Mouse (Mus musculus) cortical plate, adult 2 months (tissue): ENCODE measurements around the gene Rfxank. TPM values are rescaled to one million over a fixed set of nuclear protein-coding genes. Genes with fewer than 3 reads are reported as not detected.
A peak's percentile ranks its signal among the peaks of the same experiment; 100 is the strongest.

Experiments used
- H3K27ac ChIP-seq: fragments of 200-500 bp; 2 replicates; pipeline ENCODE4 v1.5.1; 2012; ENCODE audit warnings: low read length, control low read depth, inconsistent platforms; ENCODE audit not compliant: insufficient read depth
- H3K4me1 ChIP-seq: fragments of 200-500 bp; 2 replicates; pipeline ENCODE4 v1.6.1; 2011; ENCODE audit warnings: low read length; ENCODE audit not compliant: control insufficient read depth, insufficient read depth
- H3K4me3 ChIP-seq: fragments of 200-500 bp; 2 replicates; pipeline ENCODE4 v1.5.1; 2011; ENCODE audit warnings: mild to moderate bottlenecking, low read length, control low read depth; ENCODE audit not compliant: insufficient read depth
- CTCF ChIP-seq: fragments of 200-500 bp; IDR thresholded peaks from 2 replicates; pipeline ENCODE4 v1.5.1; 2011; ENCODE audit warnings: mild to moderate bottlenecking, control low read depth, low read length; ENCODE audit not compliant: insufficient read depth; ENCODE audit errors: extremely low read depth
- POLR2A ChIP-seq: fragments of 200-500 bp; IDR thresholded peaks from 2 replicates; pipeline ENCODE4 v1.6.1; 2011; ENCODE audit warnings: mild to moderate bottlenecking, low read length, control low read depth; ENCODE audit not compliant: insufficient read depth; ENCODE audit errors: extremely low read depth
- polyA plus RNA-seq: library from polyadenylated mRNA; depleted of rRNA; stranded (reverse); fragments of >200 nt; gene quantifications from 2 replicates; pipeline ENCODE4 v1.2.3, GENCODE M21; 2012

The Rfxank gene
- polyA plus RNA-seq, 1 experiment, result 18.5 TPM

- no peak for TF ChIP-seq POLR2A
- no peak for TF ChIP-seq CTCF
- no peak overlapping the region for H3K27ac ChIP-seq
- no peaks in the 10 kb centered on the region for H3K4me1 ChIP-seq
- H3K4me3 ChIP-seq, result no peak overlapping the region
Observed at GRCm38 (mm10) chr8:70152537-70153257, 13.7 kb upstream of the Rfxank start.

GRCm38 (mm10) chr8:70150158-70150557 is 11.2 kb upstream of the Rfxank start:
- no peak for TF ChIP-seq POLR2A
- TF ChIP-seq CTCF, result no peak
- H3K27ac ChIP-seq, result no peak overlapping the region
- H3K4me3 ChIP-seq, result no peak overlapping the region
- H3K4me1 ChIP-seq, result no peaks in the 10 kb centered on the region

- Histone ChIP-seq H3K4me1 (no peaks in the 10 kb centered on the region), H3K27ac (no peak overlapping the region), H3K4me3 (no peak overlapping the region)
- no peak for TF ChIP-seq CTCF
- 0 out of 2 replicates have a peak, but pooled peaks have one; percentile 5 for TF ChIP-seq POLR2A
Observed at GRCm38 (mm10) chr8:70147678-70148607, 9.0 kb upstream of the Rfxank start.

GRCm38 (mm10) chr8:70139981-70140380 is 1.0 kb upstream of the Rfxank start:
- no peak for TF ChIP-seq POLR2A
- TF ChIP-seq CTCF, result no peak
- peak overlapping the region; percentile 67 for H3K4me3 ChIP-seq
- H3K27ac ChIP-seq, result no peak overlapping the region

DNA sequence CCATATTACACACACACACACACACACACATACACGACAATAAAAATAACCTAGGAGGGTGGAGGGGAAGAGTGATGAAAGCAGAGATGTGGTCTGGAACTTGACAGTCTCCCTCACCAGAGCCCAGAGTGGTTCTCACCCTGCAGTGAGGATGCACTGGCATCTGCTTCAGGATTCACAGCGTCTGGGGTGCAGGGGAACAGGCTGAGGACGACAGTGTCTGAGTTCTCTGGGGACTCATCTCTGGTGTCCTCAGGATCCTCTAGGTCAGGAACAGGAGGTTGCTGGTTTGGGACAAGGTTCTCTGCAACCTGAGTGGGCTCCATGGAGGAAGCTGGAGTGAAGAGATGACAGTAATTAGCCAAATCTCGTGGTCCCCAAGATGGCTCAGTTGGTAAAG is 1.1 kb downstream of the Rfxank start:
- Histone ChIP-seq H3K4me1 (peaks cover 11% of the 10 kb centered on the region), H3K4me3 (no peak overlapping the region; the same call in 1 of the 2 replicates), H3K27ac (no peak overlapping the region)
- no peak for TF ChIP-seq POLR2A
- TF ChIP-seq CTCF, result no peak

More at GRCm38 (mm10) chr8:70139981-70140380, 1.0 kb upstream of the Rfxank start:
- peaks cover 11% of the 10 kb centered on the region for H3K4me1 ChIP-seq

- no peak for TF ChIP-seq CTCF
- TF ChIP-seq POLR2A, result no peak
- H3K4me1 ChIP-seq, result peaks cover 13% of the 10 kb centered on the region
- no peak overlapping the region for H3K27ac ChIP-seq
- no peak overlapping the region for H3K4me3 ChIP-seq
Observed at GRCm38 (mm10) chr8:70136591-70136990, 2.4 kb downstream of the Rfxank start.

DNA sequence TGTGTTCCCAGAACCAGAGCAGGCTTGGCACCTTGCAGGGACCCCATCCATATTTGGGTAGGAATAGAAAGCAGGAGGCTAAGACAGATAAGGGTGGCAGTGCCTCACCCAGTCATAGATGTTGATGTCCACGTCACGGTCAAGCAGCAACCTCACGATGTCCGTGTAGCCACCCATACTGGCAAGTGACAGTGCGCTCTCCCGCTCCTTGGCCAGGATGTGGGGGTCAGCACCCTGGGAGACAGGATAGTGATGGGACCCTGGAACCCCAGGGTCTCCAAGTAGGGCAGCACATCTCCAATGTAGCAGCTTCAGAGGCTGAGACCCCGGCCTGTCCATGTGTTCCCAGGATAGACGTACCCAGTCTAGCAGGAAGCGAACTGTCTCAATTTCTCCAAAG is 4.0 kb downstream of the Rfxank start:
- TF ChIP-seq POLR2A (no peak), CTCF (no peak)
- Histone ChIP-seq H3K27ac (no peak overlapping the region), H3K4me1 (peaks cover 8% of the 10 kb centered on the region), H3K4me3 (no peak overlapping the region)

GRCm38 (mm10) chr8:70134086-70134485 is 4.9 kb downstream of the Rfxank start:
- peaks cover 8% of the 10 kb centered on the region for H3K4me1 ChIP-seq
- H3K4me3 ChIP-seq, result no peak overlapping the region
- H3K27ac ChIP-seq, result no peak overlapping the region
- TF ChIP-seq CTCF (no peak), POLR2A (no peak)

DNA sequence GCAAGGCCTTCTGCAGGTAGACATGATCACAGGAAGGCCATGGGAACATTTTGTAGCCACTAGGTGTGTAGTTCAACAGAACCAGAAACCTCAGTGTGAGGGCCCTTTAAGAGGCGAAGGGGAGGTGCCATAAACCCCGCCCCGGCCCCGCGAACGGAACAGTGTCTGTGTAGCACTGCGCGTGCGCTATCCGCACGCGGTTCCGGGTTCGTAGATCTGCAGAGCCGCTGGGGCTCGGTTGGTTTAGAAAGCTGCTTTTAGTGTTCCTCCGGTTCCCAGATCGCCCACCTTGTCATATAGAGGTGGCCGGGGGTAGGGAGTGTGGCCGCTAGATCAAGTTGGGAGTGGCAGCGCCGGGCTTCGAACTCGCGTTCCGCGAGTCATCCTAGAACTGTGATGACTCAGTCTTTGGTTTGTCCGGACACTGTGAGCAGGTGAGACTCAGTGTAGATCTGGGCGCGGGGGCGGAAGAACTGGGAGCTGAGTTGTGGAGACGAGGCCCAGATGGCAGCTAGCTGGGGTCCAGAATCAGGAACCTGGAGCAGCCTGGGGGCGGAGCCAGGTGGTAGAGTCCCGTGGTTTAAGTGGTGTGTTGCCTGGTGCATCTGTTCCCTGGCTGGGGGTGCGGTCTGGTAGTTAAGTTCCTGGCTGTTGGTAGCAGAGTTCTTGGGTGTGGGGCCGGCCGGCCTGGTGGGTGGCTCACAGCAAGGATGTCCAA is 7.6 kb downstream of the Rfxank start, which contains the start of gene Nr2c2ap:
TSS of gene Nr2c2ap (plus strand) at position 168 of the 718 bp plus-strand sequence.
- H3K4me1 ChIP-seq, result peaks cover 3% of the 10 kb centered on the region
- H3K4me3 ChIP-seq, result peak within 1 kb of the TSS; percentile 64
- TF ChIP-seq POLR2A (peak; percentile 62; the same call in 1 of the 2 replicates), CTCF (no peak)
- H3K27ac ChIP-seq, result no peak within 1 kb of the TSS
